Mouse (Mus musculus) G1E (cell line): Measurements from ENCODE around the gene Dnajc1.

Source experiments
- CTCF ChIP-seq: IDR thresholded peaks from 2 replicates; pipeline ENCODE4 v1.5.1; 2012; ENCODE audit warnings: low read depth, low read length, inconsistent platforms, mixed read lengths
- GATA1 ChIP-seq: IDR thresholded peaks from 2 replicates; pipeline ENCODE4 v1.6.1; 2012; ENCODE audit warnings: borderline replicate concordance, low read length, inconsistent platforms, mixed read lengths
- GATA2 ChIP-seq: IDR thresholded peaks from 2 replicates; pipeline ENCODE4 v1.6.1; 2012; ENCODE audit warnings: low read depth, low read length, inconsistent platforms, borderline replicate concordance
- POLR2AphosphoS5 ChIP-seq: IDR thresholded peaks from 2 replicates; pipeline ENCODE4 v1.6.1; 2012; ENCODE audit warnings: low read depth, low read length, inconsistent platforms; ENCODE audit not compliant: insufficient replicate concordance

- no peak for TF ChIP-seq CTCF
- TF ChIP-seq POLR2AphosphoS5, result no peak
- no peak for TF ChIP-seq GATA1
- no peak for TF ChIP-seq GATA2
These were observed 21.7 kb downstream of the Dnajc1 start for GRCm38 (mm10) chr2:18370794-18371498.
